Mouse (Mus musculus): ENCODE data around the gene Npc1l1. TPM values are rescaled to one million over a fixed set of nuclear protein-coding genes. Genes with fewer than 3 reads are reported as not detected.

Gene Npc1l1
- polyA plus RNA-seq, 1 experiment from 2014 or later = 0.04 TPM

- H3K27me3 ChIP-seq (ENCODE audit: control insufficient read depth, insufficient read depth, low read length) = no peaks in the 10 kb centered on the region
- no peaks in the 10 kb centered on the region for H3K9me3 ChIP-seq (ENCODE audit: control insufficient read depth, low read length)
- H3K27ac ChIP-seq = no peak overlapping the region
- no peak for DNase-seq (ENCODE audit: low spot score)
- no peak overlapping the region for H3K4me3 ChIP-seq (replicated peaks; ENCODE audit: low read length)
- 94% methylated on average over 8 of the region's 8 CpGs for WGBS
- no peak overlapping the region for H3K4me2 ChIP-seq (replicated peaks)
- no peak for ATAC-seq (ENCODE audit: low FRiP score)
- peaks cover 16% of the 10 kb centered on the region for H3K4me1 ChIP-seq (replicated peaks; ENCODE audit: control insufficient read depth, insufficient read depth, low read length)
- peaks cover 25% of the 10 kb centered on the region for H3K36me3 ChIP-seq (replicated peaks; ENCODE audit: control insufficient read depth, insufficient read depth)
- no peak overlapping the region for H3K9ac ChIP-seq
Observed at GRCm38 (mm10) chr11:6196780-6197179, 33.2 kb downstream of the Npc1l1 start.

- H3K27me3 ChIP-seq (ENCODE audit: control insufficient read depth, insufficient read depth, low read length) = no peaks in the 10 kb centered on the region
- WGBS = 5% methylated on average over 2 of the region's 2 CpGs
- 0 out of 2 replicates have a peak overlapping the region, but pooled peaks have one; percentile 29 for H3K27ac ChIP-seq
- 0 out of 2 replicates have a peak overlapping the region, but pooled peaks have one; percentile 4 for H3K9ac ChIP-seq
- peaks cover 17% of the 10 kb centered on the region for H3K4me1 ChIP-seq (replicated peaks; ENCODE audit: control insufficient read depth, insufficient read depth, low read length)
- peak; percentile 98 for DNase-seq (ENCODE audit: low spot score)
- H3K9me3 ChIP-seq (ENCODE audit: control insufficient read depth, low read length) = no peaks in the 10 kb centered on the region
- H3K4me2 ChIP-seq (replicated peaks) = no peak overlapping the region
- H3K4me3 ChIP-seq (replicated peaks; ENCODE audit: low read length) = no peak overlapping the region
- H3K36me3 ChIP-seq (replicated peaks; ENCODE audit: control insufficient read depth, insufficient read depth) = peaks cover 35% of the 10 kb centered on the region
- ATAC-seq (ENCODE audit: low FRiP score) = peak; percentile 76
Observed at GRCm38 (mm10) chr11:6187878-6188277, 42.1 kb downstream of the Npc1l1 start.

- DNase-seq (ENCODE audit: low spot score) = no peak
Observed at GRCm38 (mm10) chr11:6187399-6187798, 42.5 kb downstream of the Npc1l1 start.

GRCm38 (mm10) chr11:6184202-6184935, 45.6 kb downstream of the Npc1l1 start:
- 56% methylated on average over 11 of the region's 11 CpGs for WGBS
- peaks cover 17% of the 10 kb centered on the region for H3K4me1 ChIP-seq (replicated peaks; ENCODE audit: control insufficient read depth, insufficient read depth, low read length)
- H3K9ac ChIP-seq = no peak overlapping the region
- H3K36me3 ChIP-seq (replicated peaks; ENCODE audit: control insufficient read depth, insufficient read depth) = peaks cover 9% of the 10 kb centered on the region
- H3K27ac ChIP-seq = no peak overlapping the region; the same call in 1 of the 2 replicates
- H3K27me3 ChIP-seq (ENCODE audit: control insufficient read depth, insufficient read depth, low read length) = no peaks in the 10 kb centered on the region
- H3K9me3 ChIP-seq (ENCODE audit: control insufficient read depth, low read length) = no peaks in the 10 kb centered on the region
- no peak for DNase-seq (ENCODE audit: low spot score)
- ATAC-seq (ENCODE audit: low FRiP score) = no peak
- no peak overlapping the region for H3K4me3 ChIP-seq (replicated peaks; ENCODE audit: low read length)
- no peak overlapping the region for H3K4me2 ChIP-seq (replicated peaks)

More at GRCm38 (mm10) chr11:6187399-6187798, 42.5 kb downstream of the Npc1l1 start:
- Histone ChIP-seq H3K9ac (0 out of 2 replicates have a peak overlapping the region, but pooled peaks have one; percentile 4), H3K27ac (0 out of 2 replicates have a peak overlapping the region, but pooled peaks have one; percentile 29), H3K4me3 (replicated peaks; ENCODE audit: low read length) (no peak overlapping the region), H3K9me3 (ENCODE audit: control insufficient read depth, low read length) (no peaks in the 10 kb centered on the region), H3K4me2 (replicated peaks) (no peak overlapping the region), H3K27me3 (ENCODE audit: control insufficient read depth, insufficient read depth, low read length) (no peaks in the 10 kb centered on the region), H3K36me3 (replicated peaks; ENCODE audit: control insufficient read depth, insufficient read depth) (peaks cover 31% of the 10 kb centered on the region), H3K4me1 (replicated peaks; ENCODE audit: control insufficient read depth, insufficient read depth, low read length) (peaks cover 17% of the 10 kb centered on the region)
- WGBS = 93% methylated on average over 3 of the region's 3 CpGs
- 0 out of 2 replicates have a peak, but pooled peaks have one; percentile 14 for ATAC-seq (ENCODE audit: low FRiP score)

GRCm38 (mm10) chr11:6183246-6183645, 46.7 kb downstream of the Npc1l1 start:
- 64% methylated on average over 2 of the region's 2 CpGs for WGBS
- ATAC-seq (ENCODE audit: low FRiP score) (no peak), DNase-seq (ENCODE audit: low spot score) (no peak)
- no peaks in the 10 kb centered on the region for H3K27me3 ChIP-seq (ENCODE audit: control insufficient read depth, insufficient read depth, low read length)
- no peak overlapping the region for H3K4me2 ChIP-seq (replicated peaks)
- no peak overlapping the region for H3K4me3 ChIP-seq (replicated peaks; ENCODE audit: low read length)
- H3K9me3 ChIP-seq (ENCODE audit: control insufficient read depth, low read length) = no peaks in the 10 kb centered on the region
- H3K27ac ChIP-seq = no peak overlapping the region
- H3K4me1 ChIP-seq (replicated peaks; ENCODE audit: control insufficient read depth, insufficient read depth, low read length) = peaks cover 27% of the 10 kb centered on the region
- H3K9ac ChIP-seq = no peak overlapping the region
- H3K36me3 ChIP-seq (replicated peaks; ENCODE audit: control insufficient read depth, insufficient read depth) = peaks cover 4% of the 10 kb centered on the region; the same call in 1 of the 2 replicates

- Histone ChIP-seq H3K9me3 (ENCODE audit: control insufficient read depth, low read length) (no peaks in the 10 kb centered on the region), H3K27ac (no peak overlapping the region), H3K4me3 (replicated peaks; ENCODE audit: low read length) (no peak overlapping the region), H3K9ac (no peak overlapping the region), H3K4me2 (replicated peaks) (no peak overlapping the region), H3K27me3 (ENCODE audit: control insufficient read depth, insufficient read depth, low read length) (no peaks in the 10 kb centered on the region), H3K4me1 (replicated peaks; ENCODE audit: control insufficient read depth, insufficient read depth, low read length) (peaks cover 28% of the 10 kb centered on the region), H3K36me3 (replicated peaks; ENCODE audit: control insufficient read depth, insufficient read depth) (no peaks in the 10 kb centered on the region)
- DNase-seq (ENCODE audit: low spot score) = no peak
- WGBS = 47% methylated on average over 6 of the region's 6 CpGs
- no peak for ATAC-seq (ENCODE audit: low FRiP score)
Observed at GRCm38 (mm10) chr11:6180811-6181399, 49.0 kb downstream of the Npc1l1 start.

- peaks cover 34% of the 10 kb centered on the region for H3K4me1 ChIP-seq (replicated peaks; ENCODE audit: control insufficient read depth, insufficient read depth, low read length)
- no peak for ATAC-seq (ENCODE audit: low FRiP score)
- H3K36me3 ChIP-seq (replicated peaks; ENCODE audit: control insufficient read depth, insufficient read depth) = no peaks in the 10 kb centered on the region
- no peaks in the 10 kb centered on the region for H3K27me3 ChIP-seq (ENCODE audit: control insufficient read depth, insufficient read depth, low read length)
- H3K9me3 ChIP-seq (ENCODE audit: control insufficient read depth, low read length) = no peaks in the 10 kb centered on the region
- 0 out of 2 replicates have a peak overlapping the region, but pooled peaks have one; percentile 9 for H3K27ac ChIP-seq
- WGBS = 9% methylated on average over 8 of the region's 8 CpGs
- no peak overlapping the region for H3K4me2 ChIP-seq (replicated peaks)
- no peak for DNase-seq (ENCODE audit: low spot score)
- no peak overlapping the region for H3K4me3 ChIP-seq (replicated peaks; ENCODE audit: low read length)
- no peak overlapping the region for H3K9ac ChIP-seq
Observed at GRCm38 (mm10) chr11:6179194-6179593, 50.7 kb downstream of the Npc1l1 start.

- no peak overlapping the region for H3K4me2 ChIP-seq (replicated peaks)
- H3K9ac ChIP-seq = no peak overlapping the region
- H3K27me3 ChIP-seq (ENCODE audit: control insufficient read depth, insufficient read depth, low read length) = no peaks in the 10 kb centered on the region
- H3K27ac ChIP-seq = peak overlapping the region; percentile 9; the same call in 1 of the 2 replicates
- H3K4me3 ChIP-seq (replicated peaks; ENCODE audit: low read length) = no peak overlapping the region
- WGBS = 10% methylated on average over 2 of the region's 2 CpGs
- H3K36me3 ChIP-seq (replicated peaks; ENCODE audit: control insufficient read depth, insufficient read depth) = no peaks in the 10 kb centered on the region
- H3K9me3 ChIP-seq (ENCODE audit: control insufficient read depth, low read length) = no peaks in the 10 kb centered on the region
- ATAC-seq (ENCODE audit: low FRiP score) (no peak), DNase-seq (ENCODE audit: low spot score) (no peak)
- H3K4me1 ChIP-seq (replicated peaks; ENCODE audit: control insufficient read depth, insufficient read depth, low read length) = peaks cover 30% of the 10 kb centered on the region
Observed at GRCm38 (mm10) chr11:6178673-6179166, 51.2 kb downstream of the Npc1l1 start.

- Histone ChIP-seq H3K4me3 (replicated peaks; ENCODE audit: low read length) (no peak overlapping the region), H3K36me3 (replicated peaks; ENCODE audit: control insufficient read depth, insufficient read depth) (no peaks in the 10 kb centered on the region), H3K27me3 (ENCODE audit: control insufficient read depth, insufficient read depth, low read length) (no peaks in the 10 kb centered on the region), H3K4me2 (replicated peaks) (no peak overlapping the region), H3K27ac (no peak overlapping the region), H3K9ac (no peak overlapping the region), H3K4me1 (replicated peaks; ENCODE audit: control insufficient read depth, insufficient read depth, low read length) (peaks cover 25% of the 10 kb centered on the region), H3K9me3 (ENCODE audit: control insufficient read depth, low read length) (no peaks in the 10 kb centered on the region)
- ATAC-seq (ENCODE audit: low FRiP score) (no peak), DNase-seq (ENCODE audit: low spot score) (no peak)
- WGBS = 31% methylated on average over 8 of the region's 8 CpGs
Observed at GRCm38 (mm10) chr11:6177781-6178420, 52.0 kb downstream of the Npc1l1 start.
